Mouse (Mus musculus): ENCODE results near the gene Klk15. TPM values are rescaled to one million over a fixed set of nuclear protein-coding genes. Genes with fewer than 3 reads are reported as not detected.
"Not testable (repeated sequence)": the region's sequence is repeated elsewhere in the genome, so short reads cannot be mapped to it uniquely, and the experiment has no call there.

Klk15 gene
- polyA plus RNA-seq, 1 experiment from 2014 or later, result not detected

DNA sequence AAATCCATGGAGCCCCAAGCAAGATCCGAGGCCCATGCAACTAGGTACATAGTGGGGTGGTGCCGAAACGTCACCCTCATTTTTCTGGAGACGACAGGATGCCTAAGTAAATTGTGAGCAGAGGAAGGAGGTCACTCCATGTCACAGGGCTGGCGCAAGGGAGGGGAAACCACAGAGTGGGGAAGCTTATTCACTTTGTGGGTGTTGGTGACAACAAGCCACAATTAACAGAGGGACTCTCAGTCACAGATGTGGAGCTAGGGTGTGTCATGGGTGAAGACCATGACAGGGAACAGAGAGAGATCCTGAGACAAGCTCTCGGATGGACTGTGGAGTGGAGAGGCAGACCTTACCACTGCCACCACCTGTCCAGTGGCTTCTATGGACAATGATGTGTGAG is 12.5 kb upstream of the Klk15 start:
- WGBS, result 85% methylated on average over 6 of the region's 6 CpGs
- Histone ChIP-seq H3K27me3 (ENCODE audit: control insufficient read depth, insufficient read depth, low read length) (no peaks in the 10 kb centered on the region), H3K4me3 (ENCODE audit: low read depth, low read length) (no peak overlapping the region), H3K4me1 (replicated peaks; ENCODE audit: control insufficient read depth, insufficient read depth, low read length) (no peaks in the 10 kb centered on the region), H3K9me3 (ENCODE audit: control insufficient read depth, low read length) (no peaks in the 10 kb centered on the region), H3K4me2 (replicated peaks; ENCODE audit: low read depth, low read length) (no peak overlapping the region), H3K27ac (ENCODE audit: low read depth, low read length) (no peak overlapping the region), H3K36me3 (ENCODE audit: control insufficient read depth, insufficient read depth, low read length) (no peaks in the 10 kb centered on the region), H3K9ac (ENCODE audit: low read depth, low read length) (no peak overlapping the region)
- ATAC-seq (ENCODE audit: low FRiP score), result no peak
- no peak for DNase-seq (ENCODE audit: low spot score)

DNA sequence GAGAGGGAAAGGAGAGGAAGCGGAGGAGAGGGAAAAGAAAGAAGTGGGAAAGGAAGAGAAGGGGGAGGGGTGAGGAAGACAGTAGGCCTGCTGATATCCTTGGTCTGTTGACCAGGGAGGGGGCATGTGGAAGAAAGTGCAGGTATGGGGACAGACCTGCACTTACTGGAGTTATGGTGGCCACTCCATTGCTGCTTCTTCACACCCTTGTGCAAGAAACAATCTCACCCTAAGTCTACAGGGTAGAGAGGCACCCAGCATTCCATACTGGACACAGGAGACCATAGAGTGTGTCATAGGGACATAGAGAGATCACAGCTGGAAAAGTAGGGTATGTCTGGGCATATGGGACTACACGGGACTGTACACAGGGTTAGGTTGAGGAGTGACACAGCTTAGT is 11.6 kb upstream of the Klk15 start:
- no peak overlapping the region for H3K27ac ChIP-seq (ENCODE audit: low read depth, low read length)
- H3K4me2 ChIP-seq (replicated peaks; ENCODE audit: low read depth, low read length), result no peak overlapping the region
- WGBS, result 95% methylated on average over 2 of the region's 2 CpGs
- DNase-seq (ENCODE audit: low spot score) (no peak), ATAC-seq (ENCODE audit: low FRiP score) (no peak)
- no peak overlapping the region for H3K9ac ChIP-seq (ENCODE audit: low read depth, low read length)
- H3K4me1 ChIP-seq (replicated peaks; ENCODE audit: control insufficient read depth, insufficient read depth, low read length), result no peaks in the 10 kb centered on the region
- H3K36me3 ChIP-seq (ENCODE audit: control insufficient read depth, insufficient read depth, low read length), result no peaks in the 10 kb centered on the region
- no peak overlapping the region for H3K4me3 ChIP-seq (ENCODE audit: low read depth, low read length)
- no peaks in the 10 kb centered on the region for H3K9me3 ChIP-seq (ENCODE audit: control insufficient read depth, low read length)
- no peaks in the 10 kb centered on the region for H3K27me3 ChIP-seq (ENCODE audit: control insufficient read depth, insufficient read depth, low read length)

DNA sequence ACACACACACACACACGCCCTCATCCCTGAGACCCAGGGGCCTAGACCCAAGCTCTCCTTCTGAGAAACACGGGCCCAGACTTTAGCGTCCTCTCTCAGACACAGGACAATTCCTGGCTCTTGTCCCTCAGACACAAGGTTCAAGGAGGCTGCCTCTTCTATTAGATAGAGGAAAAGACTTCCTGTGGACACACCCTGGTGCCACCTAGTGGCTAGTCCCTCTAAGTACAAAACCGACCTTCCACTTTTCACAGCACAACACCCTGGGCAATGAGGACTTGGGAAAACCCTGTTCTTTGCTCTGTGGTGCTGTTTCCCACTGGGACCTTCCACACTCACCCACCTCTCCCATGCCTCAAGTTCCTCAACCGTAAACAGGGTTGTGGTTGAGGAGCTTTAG is 7.6 kb upstream of the Klk15 start:
- H3K27me3 ChIP-seq (ENCODE audit: control insufficient read depth, insufficient read depth, low read length), result no peaks in the 10 kb centered on the region
- 69% methylated on average over 5 of the region's 5 CpGs for WGBS
- H3K4me2 ChIP-seq (replicated peaks; ENCODE audit: low read depth, low read length), result no peak overlapping the region
- no peak overlapping the region for H3K4me3 ChIP-seq (ENCODE audit: low read depth, low read length)
- peak; percentile 42 for DNase-seq (ENCODE audit: low spot score)
- no peak overlapping the region for H3K9ac ChIP-seq (ENCODE audit: low read depth, low read length)
- ATAC-seq (ENCODE audit: low FRiP score), result no peak
- no peaks in the 10 kb centered on the region for H3K9me3 ChIP-seq (ENCODE audit: control insufficient read depth, low read length)
- H3K27ac ChIP-seq (ENCODE audit: low read depth, low read length), result no peak overlapping the region
- H3K4me1 ChIP-seq (replicated peaks; ENCODE audit: control insufficient read depth, insufficient read depth, low read length), result no peaks in the 10 kb centered on the region
- no peaks in the 10 kb centered on the region for H3K36me3 ChIP-seq (ENCODE audit: control insufficient read depth, insufficient read depth, low read length)

DNA sequence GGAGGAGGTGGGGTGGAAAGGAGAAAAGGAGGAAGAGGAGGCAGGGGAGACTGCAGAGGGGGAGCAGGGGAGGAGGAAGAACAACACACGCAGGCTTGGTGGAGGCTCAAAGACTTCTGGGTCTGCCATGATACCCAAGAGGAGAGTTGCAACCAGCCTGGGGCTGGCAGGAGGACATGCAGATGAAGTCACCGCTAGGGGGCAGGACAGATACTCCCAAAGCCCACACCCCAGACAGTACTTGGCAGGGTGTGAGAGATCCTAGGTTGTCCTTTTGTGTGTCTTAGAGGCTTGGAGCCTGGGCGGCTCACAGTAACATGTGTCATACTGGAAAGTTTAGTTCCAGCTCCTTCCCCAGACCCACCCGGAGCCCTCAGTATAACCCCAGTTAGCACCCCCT is 5.0 kb upstream of the Klk15 start:
- Histone ChIP-seq H3K9me3 (ENCODE audit: control insufficient read depth, low read length) (no peaks in the 10 kb centered on the region), H3K9ac (ENCODE audit: low read depth, low read length) (no peak overlapping the region), H3K4me2 (replicated peaks; ENCODE audit: low read depth, low read length) (no peak overlapping the region), H3K4me1 (replicated peaks; ENCODE audit: control insufficient read depth, insufficient read depth, low read length) (no peaks in the 10 kb centered on the region), H3K27me3 (ENCODE audit: control insufficient read depth, insufficient read depth, low read length) (no peaks in the 10 kb centered on the region), H3K36me3 (ENCODE audit: control insufficient read depth, insufficient read depth, low read length) (no peaks in the 10 kb centered on the region), H3K27ac (ENCODE audit: low read depth, low read length) (no peak overlapping the region), H3K4me3 (ENCODE audit: low read depth, low read length) (no peak overlapping the region)
- 43% methylated on average over 4 of the region's 4 CpGs for WGBS
- no peak for ATAC-seq (ENCODE audit: low FRiP score)
- DNase-seq (ENCODE audit: low spot score), result peak; percentile 32

DNA sequence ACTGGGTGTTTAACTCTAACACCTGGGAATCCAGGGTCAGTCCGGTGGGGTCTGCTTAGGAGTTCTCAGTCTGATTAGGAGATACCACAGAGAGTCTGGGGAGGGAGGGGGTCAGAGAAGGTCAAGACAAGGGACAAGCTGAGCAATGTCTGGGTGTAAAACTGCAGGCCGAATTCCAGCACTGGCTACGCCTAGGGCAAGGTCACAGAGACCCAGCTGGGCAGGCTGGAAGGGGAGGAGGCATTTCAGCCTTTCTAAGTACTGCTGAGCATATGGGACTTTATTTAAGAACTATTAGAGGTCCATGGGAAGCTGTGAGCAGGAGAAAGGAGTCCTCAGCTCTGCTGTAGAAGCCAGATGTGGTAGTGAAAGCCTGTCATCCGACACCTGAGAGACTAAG is 1.2 kb upstream of the Klk15 start:
- Histone ChIP-seq H3K9me3 (ENCODE audit: control insufficient read depth, low read length) (no peaks in the 10 kb centered on the region), H3K27me3 (ENCODE audit: control insufficient read depth, insufficient read depth, low read length) (no peaks in the 10 kb centered on the region), H3K9ac (ENCODE audit: low read depth, low read length) (no peak overlapping the region), H3K27ac (ENCODE audit: low read depth, low read length) (no peak overlapping the region), H3K4me2 (replicated peaks; ENCODE audit: low read depth, low read length) (no peak overlapping the region), H3K4me3 (ENCODE audit: low read depth, low read length) (no peak overlapping the region), H3K4me1 (replicated peaks; ENCODE audit: control insufficient read depth, insufficient read depth, low read length) (no peaks in the 10 kb centered on the region), H3K36me3 (ENCODE audit: control insufficient read depth, insufficient read depth, low read length) (no peaks in the 10 kb centered on the region)
- ATAC-seq (ENCODE audit: low FRiP score) (no peak), DNase-seq (ENCODE audit: low spot score) (no peak)
- 60% methylated on average over 4 of the region's 4 CpGs for WGBS

DNA sequence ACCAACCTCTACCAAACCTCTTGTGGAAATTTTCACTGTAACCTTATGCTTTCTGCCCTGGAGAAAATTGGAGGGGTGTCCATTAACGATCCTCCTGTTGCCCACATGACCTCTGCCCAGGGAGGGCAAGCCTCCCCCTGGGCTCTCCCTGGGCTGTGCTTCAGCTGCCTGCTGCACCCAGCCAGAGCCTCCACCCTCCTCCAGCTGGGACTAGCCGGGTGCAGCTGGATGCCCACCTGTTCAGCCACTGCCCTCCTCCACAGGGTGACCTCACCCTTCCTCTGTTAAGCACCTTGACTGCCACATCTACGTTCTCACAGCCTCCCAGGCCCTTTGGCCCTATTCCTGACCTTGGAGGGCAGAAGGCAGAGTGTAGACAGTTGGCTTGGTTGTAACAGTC is 1.2 kb downstream of the Klk15 start:
- H3K9me3 ChIP-seq (ENCODE audit: control insufficient read depth, low read length), result no peaks in the 10 kb centered on the region
- H3K27me3 ChIP-seq (ENCODE audit: control insufficient read depth, insufficient read depth, low read length), result no peaks in the 10 kb centered on the region
- H3K4me3 ChIP-seq (ENCODE audit: low read depth, low read length), result no peak overlapping the region
- 68% methylated on average over 3 of the region's 3 CpGs for WGBS
- ATAC-seq (ENCODE audit: low FRiP score) (no peak), DNase-seq (ENCODE audit: low spot score) (no peak)
- H3K4me2 ChIP-seq (replicated peaks; ENCODE audit: low read depth, low read length), result no peak overlapping the region
- no peaks in the 10 kb centered on the region for H3K4me1 ChIP-seq (replicated peaks; ENCODE audit: control insufficient read depth, insufficient read depth, low read length)
- no peak overlapping the region for H3K27ac ChIP-seq (ENCODE audit: low read depth, low read length)
- no peaks in the 10 kb centered on the region for H3K36me3 ChIP-seq (ENCODE audit: control insufficient read depth, insufficient read depth, low read length)
- H3K9ac ChIP-seq (ENCODE audit: low read depth, low read length), result no peak overlapping the region

DNA sequence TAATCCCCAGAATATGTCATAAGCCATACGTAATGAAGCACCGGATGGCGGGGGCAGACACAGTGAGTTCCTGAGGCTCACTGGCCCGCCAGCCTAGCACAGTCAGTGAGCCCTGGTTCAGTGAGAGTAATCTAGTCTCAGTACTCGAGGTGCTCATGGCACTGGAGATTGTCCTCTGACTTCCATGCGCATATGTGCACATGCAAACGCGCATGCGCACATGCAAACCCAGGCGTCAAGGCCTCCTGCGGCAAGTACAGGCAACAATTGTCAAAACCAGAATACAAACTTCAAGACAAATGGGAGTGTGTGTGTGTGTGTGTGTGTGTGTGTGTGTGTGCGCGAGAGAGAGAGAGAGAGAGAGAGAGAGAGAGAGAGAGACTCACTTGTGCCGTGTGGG is 3.0 kb downstream of the Klk15 start:
- ATAC-seq (ENCODE audit: low FRiP score) (no peak), DNase-seq (ENCODE audit: low spot score) (no peak)
- no peaks in the 10 kb centered on the region for H3K36me3 ChIP-seq (ENCODE audit: control insufficient read depth, insufficient read depth, low read length)
- H3K9me3 ChIP-seq (ENCODE audit: control insufficient read depth, low read length), result no peaks in the 10 kb centered on the region
- H3K4me3 ChIP-seq (ENCODE audit: low read depth, low read length), result no peak overlapping the region
- no peak overlapping the region for H3K27ac ChIP-seq (ENCODE audit: low read depth, low read length)
- 90% methylated on average over 14 of the region's 14 CpGs for WGBS
- H3K4me1 ChIP-seq (replicated peaks; ENCODE audit: control insufficient read depth, insufficient read depth, low read length), result no peaks in the 10 kb centered on the region
- no peak overlapping the region for H3K4me2 ChIP-seq (replicated peaks; ENCODE audit: low read depth, low read length)
- no peaks in the 10 kb centered on the region for H3K27me3 ChIP-seq (ENCODE audit: control insufficient read depth, insufficient read depth, low read length)
- H3K9ac ChIP-seq (ENCODE audit: low read depth, low read length), result no peak overlapping the region

DNA sequence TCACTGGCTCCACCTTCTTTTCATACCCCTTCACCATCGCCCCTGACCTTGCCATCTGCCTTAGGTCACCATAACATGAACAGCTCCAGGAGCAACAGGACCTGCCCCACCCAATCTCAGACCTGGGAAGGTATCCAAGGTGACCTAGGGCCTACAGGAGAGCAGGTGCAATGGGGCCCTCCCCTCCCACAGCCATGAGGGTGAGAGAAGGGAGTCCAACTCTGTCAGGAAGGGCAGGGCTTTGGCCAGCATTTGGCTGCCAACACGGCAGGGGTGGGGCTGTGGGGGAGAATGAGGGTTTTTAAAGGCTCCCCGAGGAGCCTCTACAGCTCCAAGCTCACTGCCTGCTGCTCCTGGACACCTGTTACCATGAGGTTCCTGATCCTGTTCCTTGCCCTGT is 8.8 kb downstream of the Klk15 start:
- DNase-seq (ENCODE audit: low spot score); H3K4me1 ChIP-seq (replicated peaks; ENCODE audit: control insufficient read depth, insufficient read depth, low read length); H3K36me3 ChIP-seq (ENCODE audit: control insufficient read depth, insufficient read depth, low read length); ATAC-seq (ENCODE audit: low FRiP score); H3K9ac ChIP-seq (ENCODE audit: low read depth, low read length); H3K27me3 ChIP-seq (ENCODE audit: control insufficient read depth, insufficient read depth, low read length); H3K4me2 ChIP-seq (replicated peaks; ENCODE audit: low read depth, low read length); H3K27ac ChIP-seq (ENCODE audit: low read depth, low read length); H3K9me3 ChIP-seq (ENCODE audit: control insufficient read depth, low read length); H3K4me3 ChIP-seq (ENCODE audit: low read depth, low read length): not testable (repeated sequence)
- 77% methylated on average over 3 of the region's 3 CpGs for WGBS

DNA sequence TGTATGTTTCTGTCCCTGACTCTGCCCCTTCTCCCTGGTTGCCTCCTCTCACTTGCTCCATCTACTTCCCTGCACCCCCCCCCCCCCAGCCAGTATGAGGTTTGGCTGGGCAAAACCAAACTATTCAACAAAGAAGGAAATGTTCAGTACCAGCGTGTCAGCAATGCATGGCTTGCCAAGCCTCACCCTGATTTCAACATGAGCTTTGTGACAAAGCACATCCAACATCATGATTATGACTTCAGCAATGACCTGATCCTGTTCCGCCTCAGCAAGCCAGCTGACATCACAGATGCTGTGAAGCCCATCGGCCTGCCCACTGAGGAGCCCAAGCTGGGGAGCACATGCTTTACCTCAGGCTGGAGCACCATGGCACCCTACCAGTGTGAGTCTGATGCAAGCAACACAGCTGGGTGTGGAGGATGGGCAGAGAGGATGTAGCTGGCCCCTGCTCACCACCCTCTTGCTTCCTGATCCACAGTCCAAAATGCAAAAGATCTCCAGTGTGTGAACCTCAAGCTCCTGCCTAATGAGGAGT is 11.3 kb downstream of the Klk15 start:
- whole genome bisulfite sequencing, result 86% methylated on average over 3 of the region's 3 CpGs
- no peak overlapping the region for H3K27ac ChIP-seq (ENCODE audit: low read depth, low read length)
- ATAC-seq (ENCODE audit: low FRiP score) (no peak), DNase-seq (ENCODE audit: low spot score) (no peak)
- no peaks in the 10 kb centered on the region for H3K9me3 ChIP-seq (ENCODE audit: control insufficient read depth, low read length)
- H3K36me3 ChIP-seq (ENCODE audit: control insufficient read depth, insufficient read depth, low read length), result no peaks in the 10 kb centered on the region
- no peak overlapping the region for H3K4me2 ChIP-seq (replicated peaks; ENCODE audit: low read depth, low read length)
- no peaks in the 10 kb centered on the region for H3K4me1 ChIP-seq (replicated peaks; ENCODE audit: control insufficient read depth, insufficient read depth, low read length)
- no peak overlapping the region for H3K9ac ChIP-seq (ENCODE audit: low read depth, low read length)
- no peaks in the 10 kb centered on the region for H3K27me3 ChIP-seq (ENCODE audit: control insufficient read depth, insufficient read depth, low read length)
- H3K4me3 ChIP-seq (ENCODE audit: low read depth, low read length), result no peak overlapping the region
